Mouse (Mus musculus) liver, postnatal 0 days (tissue): ENCODE data around the gene a. TPM values are rescaled to one million over a fixed set of nuclear protein-coding genes. Genes with fewer than 3 reads are reported as not detected.

Source experiments
- ATAC-seq: fragments of 200-750 bp; cut with Nextera tagmentation; 2 replicates; pipeline ENCODE4 v1.8.0; 2017; ENCODE audit warnings: mild to moderate bottlenecking, moderate library complexity
- DNase-seq: peaks from one replicate; pipeline ENCODE4 v3.0.0-alpha.2; 2016
- H3K27ac ChIP-seq: fragments of 300-500 bp; sonication (generic); 2 replicates; pipeline ENCODE4 v1.5.1; 2014; ENCODE audit warnings: antibody characterized with exemption, moderate library complexity, mild to moderate bottlenecking, low read depth
- H3K27me3 ChIP-seq: fragments of 300-500 bp; sonication (generic); 2 replicates; pipeline ENCODE4 v1.6.1; 2014; ENCODE audit warnings: low read length, control low read depth, mixed read lengths; ENCODE audit not compliant: insufficient read depth
- H3K36me3 ChIP-seq: fragments of 300-500 bp; sonication (generic); replicated peaks from 2 replicates; pipeline ENCODE4 v1.6.1; 2014; ENCODE audit warnings: mild to moderate bottlenecking, control low read depth, low read length, moderate library complexity, mixed read lengths; ENCODE audit not compliant: insufficient read depth
- H3K4me1 ChIP-seq: fragments of 300-500 bp; sonication (generic); 2 replicates; pipeline ENCODE4 v1.6.1; 2014; ENCODE audit warnings: antibody characterized with exemption, mild to moderate bottlenecking, control low read depth; ENCODE audit not compliant: insufficient read depth
- H3K4me2 ChIP-seq: fragments of 300-500 bp; sonication (generic); 2 replicates; pipeline ENCODE4 v1.6.1; 2014; ENCODE audit warnings: low read depth, mild to moderate bottlenecking, low read length, moderate library complexity, mixed read lengths
- H3K4me3 ChIP-seq: fragments of 300-500 bp; sonication (generic); 2 replicates; pipeline ENCODE4 v1.5.1; 2014; ENCODE audit warnings: low read depth, low read length
- H3K9ac ChIP-seq: fragments of 300-500 bp; sonication (generic); replicated peaks from 2 replicates; pipeline ENCODE4 v1.6.1; 2014; ENCODE audit warnings: mild to moderate bottlenecking, moderate library complexity
- H3K9me3 ChIP-seq: fragments of 300-500 bp; sonication (generic); 2 replicates; pipeline ENCODE4 v1.6.1; 2016; ENCODE audit warnings: mild to moderate bottlenecking, control low read depth, low read length, mixed read lengths
- CTCF ChIP-seq: sonication (generic); IDR thresholded peaks from 2 replicates; pipeline ENCODE4 v1.5.1; 2016; ENCODE audit warnings: antibody characterized with exemption, low read depth
- EP300 ChIP-seq: IDR thresholded peaks from 2 replicates; pipeline ENCODE4 v1.6.1; 2016; ENCODE audit warnings: antibody characterized with exemption, low read depth, mild to moderate bottlenecking
- WGBS: fragments of 180-500 bp; shearing (Covaris S2); extraction: QIAGEN DNeasy Blood & Tissue Kit; methylation state at CpG from one replicate; pipeline ENCODE4 v1.1.7; 2014; ENCODE audit not compliant: insufficient replicate concordance; 5-methylcytosine and 5-hydroxymethylcytosine counted together
- polyA plus RNA-seq: library from polyadenylated mRNA; unstranded; fragments of >200 nt; fragmentation: Nextera tagmentation; extraction: Ambion mirVana; gene quantifications from 2 replicates; pipeline ENCODE4 v1.2.1, GENCODE M21; 2015

The a gene
- polyA plus RNA-seq, 1 experiment from 2014 or later, result not detected

- H3K4me1 ChIP-seq, result peaks cover 15% of the 10 kb centered on the region
- no peaks in the 10 kb centered on the region for H3K36me3 ChIP-seq
- no peak overlapping the region for H3K4me2 ChIP-seq
- no peak overlapping the region for H3K27ac ChIP-seq
- no peak for TF ChIP-seq EP300
- no peak for TF ChIP-seq CTCF
- WGBS, result 60% methylated on average over 1 of the region's 1 CpGs
- no peak overlapping the region for H3K9ac ChIP-seq
- no peaks in the 10 kb centered on the region for H3K9me3 ChIP-seq
- DNase-seq (no peak), ATAC-seq (no peak)
- no peak overlapping the region for H3K4me3 ChIP-seq
- no peaks in the 10 kb centered on the region for H3K27me3 ChIP-seq
These were observed 16.5 kb downstream of the a start for GRCm38 (mm10) chr2:154807689-154808088.

- Histone ChIP-seq H3K9me3 (no peaks in the 10 kb centered on the region), H3K4me2 (no peak overlapping the region), H3K36me3 (no peaks in the 10 kb centered on the region), H3K4me3 (no peak overlapping the region), H3K4me1 (peaks cover 15% of the 10 kb centered on the region), H3K27me3 (no peaks in the 10 kb centered on the region), H3K9ac (no peak overlapping the region), H3K27ac (no peak overlapping the region)
- DNase-seq (peak; percentile 54), ATAC-seq (peak; percentile 43; the same call in 1 of the 2 replicates)
- WGBS, result 85% methylated on average over 1 of the region's 1 CpGs
- peak; percentile 31 for TF ChIP-seq CTCF
- TF ChIP-seq EP300, result no peak
These were observed 18.0 kb downstream of the a start for GRCm38 (mm10) chr2:154809107-154809762.

GRCm38 (mm10) chr2:154810821-154811220 is 19.6 kb downstream of the a start:
- Histone ChIP-seq H3K9ac (no peak overlapping the region), H3K27ac (no peak overlapping the region), H3K9me3 (no peaks in the 10 kb centered on the region), H3K4me3 (no peak overlapping the region), H3K4me2 (no peak overlapping the region), H3K36me3 (no peaks in the 10 kb centered on the region), H3K4me1 (peaks cover 14% of the 10 kb centered on the region), H3K27me3 (no peaks in the 10 kb centered on the region)
- TF ChIP-seq CTCF, result no peak
- no peak for TF ChIP-seq EP300
- ATAC-seq (no peak), DNase-seq (no peak)
- 70% methylated on average over 1 of the region's 1 CpGs for WGBS

- Histone ChIP-seq H3K27me3 (no peaks in the 10 kb centered on the region), H3K36me3 (no peaks in the 10 kb centered on the region), H3K4me1 (peaks cover 13% of the 10 kb centered on the region), H3K27ac (no peak overlapping the region), H3K9ac (no peak overlapping the region), H3K4me2 (no peak overlapping the region), H3K9me3 (no peaks in the 10 kb centered on the region), H3K4me3 (no peak overlapping the region)
- DNase-seq, result no peak
- WGBS, result 87% methylated on average over 2 of the region's 2 CpGs
- no peak for ATAC-seq
- no peak for TF ChIP-seq CTCF
- no peak for TF ChIP-seq EP300
These were observed 22.2 kb downstream of the a start for GRCm38 (mm10) chr2:154813426-154813825.

DNA sequence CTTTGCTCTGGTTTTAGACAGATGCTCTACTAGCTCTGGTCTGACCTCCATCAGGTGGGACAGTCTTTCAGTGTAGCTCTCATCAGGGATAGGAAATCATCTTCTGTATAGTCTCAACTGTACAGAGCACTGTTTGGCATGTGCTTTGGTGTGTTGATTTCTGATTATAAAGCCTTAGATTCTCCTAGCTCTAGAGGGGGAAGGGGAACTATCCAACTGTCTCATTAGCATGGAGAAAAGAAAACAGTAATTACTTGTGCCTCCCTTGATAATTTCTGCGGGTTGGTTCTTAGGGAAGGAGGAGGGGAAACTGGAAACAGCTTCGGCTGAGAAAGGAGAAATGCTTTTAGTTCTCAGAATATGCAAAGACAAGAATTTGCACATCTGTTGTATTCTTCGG is 25.9 kb downstream of the a start:
- H3K27me3 ChIP-seq, result no peaks in the 10 kb centered on the region
- no peaks in the 10 kb centered on the region for H3K9me3 ChIP-seq
- DNase-seq, result no peak
- no peak overlapping the region for H3K9ac ChIP-seq
- WGBS, result 49% methylated on average over 3 of the region's 3 CpGs
- no peak for ATAC-seq
- peaks cover 21% of the 10 kb centered on the region for H3K4me1 ChIP-seq
- H3K4me3 ChIP-seq, result no peak overlapping the region
- H3K36me3 ChIP-seq, result peaks cover 3% of the 10 kb centered on the region; the same call in 1 of the 2 replicates
- no peak overlapping the region for H3K27ac ChIP-seq
- no peak overlapping the region for H3K4me2 ChIP-seq
- TF ChIP-seq CTCF (no peak), EP300 (no peak)

GRCm38 (mm10) chr2:154817788-154818187 is 26.6 kb downstream of the a start:
- ATAC-seq (peak; percentile 45; the same call in 1 of the 2 replicates), DNase-seq (peak; percentile 61)
- Histone ChIP-seq H3K4me3 (no peak overlapping the region), H3K36me3 (peaks cover 4% of the 10 kb centered on the region; the same call in 1 of the 2 replicates), H3K27ac (no peak overlapping the region), H3K9me3 (no peaks in the 10 kb centered on the region), H3K9ac (no peak overlapping the region), H3K4me1 (peaks cover 21% of the 10 kb centered on the region), H3K4me2 (no peak overlapping the region), H3K27me3 (no peaks in the 10 kb centered on the region)
- TF ChIP-seq EP300, result no peak
- TF ChIP-seq CTCF, result peak; percentile 75
- WGBS, result 15% methylated on average over 1 of the region's 1 CpGs
